Comparison of ENCODE assay signal across 8 mouse cellular contexts in the genomic region with DNA sequence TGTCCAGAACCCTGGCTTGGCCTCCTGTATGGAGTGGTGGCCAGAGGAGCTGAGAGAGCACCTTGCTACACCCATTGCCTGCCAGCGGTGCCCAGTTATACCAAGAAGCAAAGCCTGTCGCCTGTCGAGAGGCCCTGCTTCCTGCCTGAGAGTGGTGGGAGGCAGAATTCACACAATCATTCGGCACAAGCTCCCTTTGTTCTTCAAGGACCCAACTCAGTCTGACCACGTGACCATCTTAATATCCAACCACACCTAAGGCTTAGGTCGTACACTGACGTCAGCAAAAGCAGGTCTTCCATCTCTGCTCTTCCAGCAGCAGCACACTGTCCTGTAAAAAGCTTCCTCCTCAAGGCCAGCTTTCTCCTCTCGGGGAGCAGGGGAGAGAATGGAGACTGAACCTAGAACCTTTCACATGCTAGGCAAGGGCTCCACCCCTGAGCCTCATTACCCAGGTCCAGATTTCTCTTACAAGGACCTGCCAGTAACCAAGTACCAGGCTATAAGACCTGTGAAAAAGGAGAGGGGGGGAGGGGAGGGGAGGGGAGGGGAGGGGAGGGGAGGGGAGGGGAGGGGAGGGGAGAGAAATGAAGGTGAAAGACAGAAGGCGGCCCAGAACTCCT. TPM values are rescaled to one million over a fixed set of nuclear protein-coding genes. Genes with fewer than 3 reads are reported as not detected.
DNase-seq lines count a peak whose midpoint lies in the region; ATAC-seq and TF ChIP-seq lines count a peak whose summit lies in the region.

No protein-coding gene starts in this region.

- TF ChIP-seq EP300 in heart, postnatal 0 days (IDR thresholded peaks at IDR 0.05; ENCODE audit: low read depth), result no peak

- H3K36me3 ChIP-seq in heart, postnatal 0 days (replicated peaks; ENCODE audit: control insufficient read depth, insufficient read depth, low read length), result no peaks in the 10 kb centered on the region
- no peaks in the 10 kb centered on the region for H3K36me3 ChIP-seq in embryonic facial prominence, embryonic 10.5 days (replicated peaks)
- H3K36me3 ChIP-seq in limb, embryonic 11.5 days (ENCODE audit: control insufficient read depth, insufficient read depth, low read length), result no peaks in the 10 kb centered on the region

- intact Hi-C loops in heart, postnatal 25 days (cut with DNase I), result no loop called here

- WGBS in heart, postnatal 0 days, result 40% methylated on average over 9 of the region's 9 CpGs
- 40% methylated on average over 9 of the region's 9 CpGs for WGBS in embryonic facial prominence, embryonic 10.5 days
- WGBS in limb, embryonic 11.5 days, result 31% methylated on average over 9 of the region's 9 CpGs

- H3K4me2 ChIP-seq in heart, postnatal 0 days (ENCODE audit: low read depth, low read length), result no peak overlapping the region; the same call in 1 of the 2 replicates
- peak overlapping the region; percentile 15; the same call in 1 of the 2 replicates for H3K4me2 ChIP-seq in limb, embryonic 11.5 days (ENCODE audit: low read depth, severe bottlenecking)

- TF ChIP-seq CTCF in heart, postnatal 0 days (IDR thresholded peaks at IDR 0.05; ENCODE audit: low read depth), result no peak

- H3K27me3 ChIP-seq in heart, postnatal 0 days (ENCODE audit: control insufficient read depth, insufficient read depth, low read length), result no peaks in the 10 kb centered on the region
- H3K27me3 ChIP-seq in embryonic facial prominence, embryonic 10.5 days (replicated peaks; ENCODE audit: low read depth, poor library complexity, severe bottlenecking), result no peaks in the 10 kb centered on the region
- no peaks in the 10 kb centered on the region for H3K27me3 ChIP-seq in limb, embryonic 11.5 days (ENCODE audit: control insufficient read depth, insufficient read depth, low read length)

- DNase-seq in heart, postnatal 0 days (ENCODE audit: low spot score), result no peak
- no peak for DNase-seq in heart, postnatal 25 days (ENCODE audit: low spot score)
- no peak for DNase-seq in embryonic facial prominence, embryonic 10.5 days (ENCODE audit: low spot score)
- peak; percentile 46 for DNase-seq in limb, embryonic 11.5 days (ENCODE audit: low spot score)
- peak; percentile 70 to 76 for DNase-seq in natural killer cell, adult 2 months (ENCODE audit: low spot score in 2 of 2)
- no peak for DNase-seq in gastrocnemius, postnatal 10 days
- no peak for DNase-seq in urinary bladder, postnatal 14 days (ENCODE audit: low spot score)
- no peak for DNase-seq in cerebellum, adult 18-20 months

- peak overlapping the region; percentile 55; the same call in 1 of the 2 replicates for H3K27ac ChIP-seq in heart, postnatal 0 days (ENCODE audit: low read depth)
- peak overlapping the region; percentile 95 for H3K27ac ChIP-seq in embryonic facial prominence, embryonic 10.5 days (replicated peaks)
- peak overlapping the region; percentile 77 for H3K27ac ChIP-seq in limb, embryonic 11.5 days (replicated peaks; ENCODE audit: low read depth, low read length)

- H3K9me3 ChIP-seq in heart, postnatal 0 days (replicated peaks; ENCODE audit: control insufficient read depth, low read length), result no peaks in the 10 kb centered on the region
- no peaks in the 10 kb centered on the region for H3K9me3 ChIP-seq in embryonic facial prominence, embryonic 10.5 days
- no peaks in the 10 kb centered on the region for H3K9me3 ChIP-seq in limb, embryonic 11.5 days (ENCODE audit: control insufficient read depth, low read length)

- no peak overlapping the region for H3K4me3 ChIP-seq in heart, postnatal 0 days (ENCODE audit: low read depth, low read length)
- peak overlapping the region; percentile 61; the same call in 1 of the 2 replicates for H3K4me3 ChIP-seq in embryonic facial prominence, embryonic 10.5 days
- no peak overlapping the region for H3K4me3 ChIP-seq in limb, embryonic 11.5 days (ENCODE audit: low read depth, low read length)

- no peak overlapping the region for H3K9ac ChIP-seq in heart, postnatal 0 days (replicated peaks; ENCODE audit: low read depth, low read length)
- H3K9ac ChIP-seq in limb, embryonic 11.5 days (ENCODE audit: low read length), result no peak overlapping the region

- H3K4me1 ChIP-seq in heart, postnatal 0 days (ENCODE audit: control insufficient read depth, insufficient read depth), result peaks cover 46% of the 10 kb centered on the region
- H3K4me1 ChIP-seq in embryonic facial prominence, embryonic 10.5 days, result peaks cover 64% of the 10 kb centered on the region
- H3K4me1 ChIP-seq in limb, embryonic 11.5 days (ENCODE audit: control insufficient read depth, insufficient read depth, low read length), result peaks cover 35% of the 10 kb centered on the region

- no peak for ATAC-seq in heart, postnatal 0 days (ENCODE audit: insufficient read depth, low read depth)
- no peak for ATAC-seq in limb, embryonic 11.5 days (ENCODE audit: insufficient number of reproducible peaks, low FRiP score, low TSS enrichment, low read depth)

RNA-seq across cellular contexts. Expression of gene Scd2, which starts 10.8 kb away (rescaled TPM):
- 307 and 374 TPM in 2 replicates for total RNA-seq in heart, postnatal 0 days (2014; rRNA removed; ENCODE audit: low replicate concordance)
- polyA plus RNA-seq in heart, postnatal 0 days (2015; fragmentation: Nextera tagmentation; extraction: Ambion mirVana), result 47.5 and 61.2 TPM in 2 replicates
- total RNA-seq in heart, postnatal 25 days (2021), result 10 to 100 TPM; 12.5 to 13.1 TPM
- polyA plus RNA-seq in embryonic facial prominence, embryonic 10.5 days (2016; fragmentation: Nextera tagmentation; extraction: Ambion mirVana), result 324 and 353 TPM in 2 replicates
- polyA plus RNA-seq in limb, embryonic 11.5 days (2014; fragmentation: Nextera tagmentation; extraction: Ambion mirVana), result 309 and 322 TPM in 2 replicates
- 10 to 100 TPM; 55.2 to 56.7 TPM for total RNA-seq in gastrocnemius, postnatal 10 days (2021)

RNA-seq across cellular contexts. Expression of gene Scd4, which starts 50.2 kb away (rescaled TPM):
- total RNA-seq in heart, postnatal 0 days (2014; rRNA removed; ENCODE audit: low replicate concordance), result 10.8 and 37.4 TPM in 2 replicates
- 30.8 and 38.2 TPM in 2 replicates for polyA plus RNA-seq in heart, postnatal 0 days (2015; fragmentation: Nextera tagmentation; extraction: Ambion mirVana)
- total RNA-seq in heart, postnatal 25 days (2021), result 1 to 10 TPM; 6.5 to 9.2 TPM
- polyA plus RNA-seq in embryonic facial prominence, embryonic 10.5 days (2016; fragmentation: Nextera tagmentation; extraction: Ambion mirVana), result 0.05 and 0.10 TPM in 2 replicates
- 0.09 TPM in 1 of 2 replicates, not detected in the other for polyA plus RNA-seq in limb, embryonic 11.5 days (2014; fragmentation: Nextera tagmentation; extraction: Ambion mirVana)
- under 1 TPM; 0.33 to 0.61 TPM for total RNA-seq in gastrocnemius, postnatal 10 days (2021)

Comparison
In these comparisons a context has a peak if more than half of its experiments do, and no peak if none do; other contexts are left out.
1. DNase-seq: peak in limb, embryonic 11.5 days (single experiment) and natural killer cell, adult 2 months (2 of 2); none in heart, postnatal 0 days (single experiment), heart, postnatal 25 days (single experiment), embryonic facial prominence, embryonic 10.5 days (single experiment), gastrocnemius, postnatal 10 days (single experiment), urinary bladder, postnatal 14 days (single experiment) and cerebellum, adult 18-20 months (0 of 2).
2. Peak in every context shown above with its lines, with median percentiles within 50 percentile points of each other: H3K27ac ChIP-seq.